Mouse (Mus musculus) hematopoietic multipotent progenitor cell, adult 10-12 weeks (in vitro differentiated cells): ENCODE results near the gene Snapc4. TPM values are rescaled to one million over a fixed set of nuclear protein-coding genes. Genes with fewer than 3 reads are reported as not detected.

Experiments
- polyA plus RNA-seq: library from polyadenylated mRNA; stranded (reverse); fragments of >175 nt; gene quantifications from 2 replicates; pipeline ENCODE4 v1.2.3, GENCODE M21; 2012; ENCODE audit warnings: low replicate concordance

Gene Snapc4
- polyA plus RNA-seq, result 44.9 and 49.0 TPM in 2 replicates

GRCm38 (mm10) chr2:26380131-26380771, at the start of gene Snapc4:
Gene Snapc4 (minus strand): TSS chr2:26380653.

GRCm38 (mm10) chr2:26408515-26409356, 28.3 kb upstream of the Snapc4 start, which contains the start of gene Inpp5e:
Gene Inpp5e (minus strand): TSS chr2:26409203.

GRCm38 (mm10) chr2:26389154-26389690, 8.8 kb upstream of the Snapc4 start, which contains the start of the genes Entr1 and Pmpca:
Gene Entr1 (minus strand): TSS chr2:26389316.
Gene Pmpca (plus strand): TSS chr2:26389339.

GRCm38 (mm10) chr2:26360772-26361171, 19.7 kb downstream of the Snapc4 start, which contains the start of gene Card9:
Gene Card9 (minus strand): TSS chr2:26360918.

GRCm38 (mm10) chr2:26351358-26352290, 28.8 kb downstream of the Snapc4 start, which contains the start of gene Dnlz:
Gene Dnlz (minus strand): TSS chr2:26352110.

GRCm38 (mm10) chr2:26315072-26315924, 65.2 kb downstream of the Snapc4 start, which contains the start of gene Gpsm1:
Gene Gpsm1 (plus strand): TSS chr2:26315515.

Other genes with a start within 250 kb of the Snapc4 start
- gene Lhx3, start 172.4 kb downstream of the Snapc4 start, polyA plus RNA-seq, result not detected in 2 replicates
- 4.6 and 5.8 TPM in 2 replicates for gene Qsox2, start 143.1 kb downstream of the Snapc4 start, polyA plus RNA-seq
- gene Ccdc187, start 86.1 kb downstream of the Snapc4 start, polyA plus RNA-seq, result not detected in 2 replicates
- gene Gpsm1, start 65.1 kb downstream of the Snapc4 start, polyA plus RNA-seq, result 29.0 and 82.6 TPM in 2 replicates
- 14.9 and 19.2 TPM in 2 replicates for gene Dnlz, start 28.5 kb downstream of the Snapc4 start, polyA plus RNA-seq
- gene Card9, start 19.7 kb downstream of the Snapc4 start, polyA plus RNA-seq, result 22.5 and 86.0 TPM in 2 replicates
- gene Entr1, start 8.7 kb upstream of the Snapc4 start, polyA plus RNA-seq, result 76.2 and 135 TPM in 2 replicates
- gene Pmpca, start 8.7 kb upstream of the Snapc4 start, polyA plus RNA-seq, result 193 and 219 TPM in 2 replicates
- 20.0 and 21.3 TPM in 2 replicates for gene Inpp5e, start 28.6 kb upstream of the Snapc4 start, polyA plus RNA-seq
- 40.3 and 54.5 TPM in 2 replicates for gene Sec16a, start 64.6 kb upstream of the Snapc4 start, polyA plus RNA-seq
- gene Notch1, start 136.0 kb upstream of the Snapc4 start, polyA plus RNA-seq, result 58.7 and 58.9 TPM in 2 replicates
- gene Egfl7, start 199.4 kb upstream of the Snapc4 start, polyA plus RNA-seq, result 2.6 and 9.0 TPM in 2 replicates
- gene Gm20532, start 206.0 kb upstream of the Snapc4 start, polyA plus RNA-seq, result 0.38 TPM in 1 of 2 replicates, not detected in the other
- 30.6 and 53.9 TPM in 2 replicates for gene Agpat2, start 223.8 kb upstream of the Snapc4 start, polyA plus RNA-seq
- gene Fam69b, start 247.8 kb upstream of the Snapc4 start, polyA plus RNA-seq, result 1.1 and 2.0 TPM in 2 replicates